Mouse (Mus musculus): ENCODE results near the gene Farp1.
A peak's percentile ranks its signal among the peaks of the same experiment; 100 is the strongest.

Farp1 gene

GRCm38 (mm10) chr14:121261229-121261879, 226.4 kb downstream of the Farp1 start:
- DNase-seq (ENCODE audit: low spot score in 2 of 2): no peak

GRCm38 (mm10) chr14:121262606-121263005, 227.6 kb downstream of the Farp1 start:
- DNase-seq (ENCODE audit: low spot score in 2 of 2): no peak

GRCm38 (mm10) chr14:121263912-121264311, 228.9 kb downstream of the Farp1 start:
- DNase-seq (ENCODE audit: low spot score in 2 of 2): no peak

- no peak for DNase-seq (ENCODE audit: low spot score in 2 of 2)
These were observed 229.5 kb downstream of the Farp1 start for GRCm38 (mm10) chr14:121264453-121264852.

- no peak for DNase-seq (ENCODE audit: low spot score in 2 of 2)
These were observed 232.8 kb downstream of the Farp1 start for GRCm38 (mm10) chr14:121267801-121268200.

GRCm38 (mm10) chr14:121270490-121270889, 235.5 kb downstream of the Farp1 start:
- DNase-seq (ENCODE audit: low spot score in 2 of 2): no peak

GRCm38 (mm10) chr14:121274985-121275384, 240.0 kb downstream of the Farp1 start:
- DNase-seq (ENCODE audit: low spot score in 2 of 2): no peak

GRCm38 (mm10) chr14:121276016-121276415, 241.0 kb downstream of the Farp1 start:
- no peak for DNase-seq (ENCODE audit: low spot score in 2 of 2)

- peak; percentile 73 to 86 for DNase-seq (ENCODE audit: low spot score in 2 of 2)
These were observed 244.1 kb downstream of the Farp1 start for GRCm38 (mm10) chr14:121279106-121279505.

GRCm38 (mm10) chr14:121280601-121281335, 245.8 kb downstream of the Farp1 start:
- no peak for DNase-seq (ENCODE audit: low spot score in 2 of 2)

- DNase-seq (ENCODE audit: low spot score in 2 of 2): no peak
These were observed 246.3 kb downstream of the Farp1 start for GRCm38 (mm10) chr14:121281336-121281710.

GRCm38 (mm10) chr14:121285379-121286120, 250.6 kb downstream of the Farp1 start:
- no peak for DNase-seq (ENCODE audit: low spot score in 2 of 2)

GRCm38 (mm10) chr14:121291881-121292280, 256.9 kb downstream of the Farp1 start:
- no peak for DNase-seq (ENCODE audit: low spot score in 2 of 2)

- no peak for DNase-seq (ENCODE audit: low spot score in 2 of 2)
These were observed 257.4 kb downstream of the Farp1 start for GRCm38 (mm10) chr14:121292391-121292790.

- DNase-seq (ENCODE audit: low spot score in 2 of 2): no peak
These were observed 259.5 kb downstream of the Farp1 start for GRCm38 (mm10) chr14:121294484-121294883.

GRCm38 (mm10) chr14:121297103-121297502, 262.1 kb downstream of the Farp1 start:
- DNase-seq (ENCODE audit: low spot score in 2 of 2): no peak

- no peak for DNase-seq (ENCODE audit: low spot score in 2 of 2)
These were observed 263.5 kb downstream of the Farp1 start for GRCm38 (mm10) chr14:121298537-121298936.

- DNase-seq (ENCODE audit: low spot score in 2 of 2): no peak
These were observed 264.1 kb downstream of the Farp1 start for GRCm38 (mm10) chr14:121299093-121299492.

- no peak for DNase-seq (ENCODE audit: low spot score in 2 of 2)
These were observed 269.5 kb downstream of the Farp1 start for GRCm38 (mm10) chr14:121304523-121304922.

- DNase-seq (ENCODE audit: low spot score in 2 of 2): no peak
These were observed 270.5 kb downstream of the Farp1 start for GRCm38 (mm10) chr14:121305316-121306064.

- DNase-seq (ENCODE audit: low spot score in 2 of 2): no peak
These were observed 274.9 kb downstream of the Farp1 start for GRCm38 (mm10) chr14:121309909-121310308.

Data from spleen, postnatal 10 days (tissue).